Comparison of ENCODE assay signal across 9 mouse cellular contexts in the genomic region with DNA sequence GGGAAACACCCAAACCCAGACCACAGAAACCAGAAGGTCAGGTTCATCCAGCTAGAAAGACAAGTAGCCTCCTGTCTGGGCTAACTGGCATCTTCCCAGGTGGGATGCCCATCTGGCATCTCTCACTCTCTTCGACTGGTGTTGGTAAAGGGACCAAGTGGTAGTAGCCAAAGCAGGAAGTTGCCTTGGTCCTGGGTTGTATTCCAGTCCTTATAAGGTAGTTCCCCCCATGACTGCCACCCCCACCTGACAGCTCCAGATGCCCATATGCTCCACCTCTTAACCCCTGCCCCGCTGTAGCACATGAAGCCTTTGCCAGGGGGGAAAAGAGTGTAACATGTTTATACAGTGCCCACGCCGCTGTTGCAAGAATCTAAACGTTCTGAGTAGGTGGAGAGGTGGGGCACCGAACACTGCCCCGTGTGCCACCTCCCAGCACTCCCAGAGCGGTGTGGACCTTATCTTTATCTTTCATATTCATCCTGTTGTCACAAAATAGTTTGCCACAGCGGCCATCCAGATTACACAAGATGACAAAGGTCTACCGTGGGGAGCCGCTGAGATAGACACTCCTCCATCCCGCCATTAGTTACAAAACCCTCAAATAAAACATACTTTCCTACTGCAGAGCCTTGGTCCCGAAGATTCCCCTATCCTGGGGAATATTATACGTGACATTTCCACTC. TPM values are rescaled to one million over a fixed set of nuclear protein-coding genes. Genes with fewer than 3 reads are reported as not detected.
A peak's percentile ranks its signal among the peaks of the same experiment; 100 is the strongest.
DNase-seq lines count a peak whose midpoint lies in the region; ATAC-seq and TF ChIP-seq lines count a peak whose summit lies in the region.
"Had no signal": no experiment of that assay in that cellular context is flagged by ENCODE, and none has a peak within 500 bp of the region (broad histone marks: within the 10 kb centered on the region; RNA-seq: fewer than 3 reads in every experiment).

No protein-coding gene starts in this region.

- peak overlapping the region; percentile 62 for H3K4me3 ChIP-seq in cerebellum, adult 2 months (replicated peaks; ENCODE audit: insufficient read depth, low read depth, low read length)
- peak overlapping the region; percentile 83 for H3K4me3 ChIP-seq in hindbrain, embryonic 15.5 days
- peak overlapping the region; percentile 95 for H3K4me3 ChIP-seq in spleen, adult 2 months (ENCODE audit: extremely low read depth, insufficient read depth, insufficient read length)

- 6% methylated on average over 14 of the region's 14 CpGs for WGBS in cerebellum, adult 2 months
- 30% methylated on average over 14 of the region's 14 CpGs for WGBS in hindbrain, embryonic 15.5 days
- WGBS in spleen, adult 2 months, result 0% methylated on average over 14 of the region's 14 CpGs

- H3K36me3 ChIP-seq in hindbrain, embryonic 15.5 days, result peaks cover 28% of the 10 kb centered on the region
- H3K36me3 ChIP-seq in spleen, adult 2 months (ENCODE audit: control insufficient read depth, insufficient read depth, low read length), result peaks cover 24% of the 10 kb centered on the region

- peak overlapping the region; percentile 62 for H3K4me2 ChIP-seq in hindbrain, embryonic 15.5 days

- H3K27me3 ChIP-seq in cerebellum, adult 2 months (ENCODE audit: control insufficient read depth, insufficient read depth, low read length), result no peaks in the 10 kb centered on the region
- H3K27me3 ChIP-seq in hindbrain, embryonic 15.5 days, result no peaks in the 10 kb centered on the region
- no peaks in the 10 kb centered on the region for H3K27me3 ChIP-seq in spleen, adult 2 months (ENCODE audit: control insufficient read depth, insufficient read depth, low read length)
- H3K27me3 ChIP-seq: Patski had no signal

- DNase-seq in cerebellum, adult 2 months, result peak in 1 of 2 experiments; percentile 51
- no peak for DNase-seq in cerebellum, adult 11 months
- peak; percentile 34 to 55 for DNase-seq in CD8-positive naive resting alpha-beta T cell, adult 2 months (ENCODE audit: low read depth in 2 of 2, low spot score in 2 of 2)
- peak; percentile 62 for DNase-seq in lung, postnatal 10 days
- peak; percentile 50 to 72 for DNase-seq in spleen, adult 2 months (ENCODE audit: low read depth in 1 of 2, low spot score in 2 of 2)
- DNase-seq in layer of hippocampus, postnatal 14 days (ENCODE audit: low spot score in 2 of 2), result no peak

- no peak for TF ChIP-seq POLR2A in cerebellum, adult 2 months (IDR thresholded peaks at IDR 0.05; ENCODE audit: borderline replicate concordance, insufficient read depth, low read length)
- no peak; the same call in 1 of the 2 replicates for TF ChIP-seq POLR2A in spleen, adult 2 months (IDR thresholded peaks at IDR 0.05; ENCODE audit: low read depth, low read length)

- peak overlapping the region; percentile 89 for H3K9ac ChIP-seq in hindbrain, embryonic 15.5 days

- peaks cover 26% of the 10 kb centered on the region for H3K4me1 ChIP-seq in cerebellum, adult 2 months (ENCODE audit: control insufficient read depth, insufficient read depth, low read length)
- H3K4me1 ChIP-seq in hindbrain, embryonic 15.5 days (replicated peaks), result peaks cover 33% of the 10 kb centered on the region
- peaks cover 17% of the 10 kb centered on the region for H3K4me1 ChIP-seq in spleen, adult 2 months (ENCODE audit: control insufficient read depth, insufficient read depth, insufficient read length)

- H3K9me3 ChIP-seq in hindbrain, embryonic 15.5 days, result no peaks in the 10 kb centered on the region

- TF ChIP-seq CTCF in cerebellum, adult 2 months (IDR thresholded peaks at IDR 0.05; ENCODE audit: borderline replicate concordance, insufficient read depth, low read depth, low read length), result no peak
- no peak for TF ChIP-seq CTCF in spleen, adult 2 months (IDR thresholded peaks at IDR 0.05; ENCODE audit: extremely low read depth, insufficient read depth, insufficient read length, insufficient replicate concordance)

- ATAC-seq in erythroid progenitor cell, adult 5-6 weeks (replicated peaks; ENCODE audit: low FRiP score, poor library complexity, severe bottlenecking), result peak; percentile 33
- no peak for ATAC-seq in hindbrain, embryonic 15.5 days (ENCODE audit: low FRiP score, low read depth)

- peak overlapping the region; percentile 55; the same call in 1 of the 2 replicates for H3K27ac ChIP-seq in cerebellum, adult 2 months (ENCODE audit: insufficient read depth, low read length)
- H3K27ac ChIP-seq in hindbrain, embryonic 15.5 days (replicated peaks), result peak overlapping the region; percentile 75
- peak overlapping the region; percentile 99 for H3K27ac ChIP-seq in spleen, adult 2 months (ENCODE audit: insufficient read depth, low read length)

RNA-seq across cellular contexts. Expression of a gene that starts 1.0 kb away (rescaled TPM):
- 42.7 and 45.2 TPM in 2 replicates for polyA plus RNA-seq in cerebellum, adult 2 months (2012; rRNA removed)
- total RNA-seq in erythroid progenitor cell, adult 5-6 weeks (2015; ENCODE audit: low replicate concordance), result 29.6 and 34.0 TPM in 2 replicates
- total RNA-seq in erythroid progenitor cell, adult 5-6 weeks (2017; ENCODE audit: low replicate concordance), result 56.9 and 67.4 TPM in 2 replicates
- 6.4 and 7.2 TPM in 2 replicates for polyA plus RNA-seq in hindbrain, embryonic 15.5 days (2015; fragmentation: Nextera tagmentation; extraction: Ambion mirVana)
- 101 and 116 TPM in 2 replicates for polyA plus RNA-seq in spleen, adult 2 months (2012; rRNA removed)
- 10 to 100 TPM; 18.5 to 23.3 TPM for total RNA-seq in layer of hippocampus, postnatal 14 days (2021)

RNA-seq across cellular contexts. Expression of a gene that starts 36.3 kb away (rescaled TPM):
- 55.1 and 56.7 TPM in 2 replicates for polyA plus RNA-seq in cerebellum, adult 2 months (2012; rRNA removed)
- 1.8 TPM in 1 of 2 replicates, not detected in the other for total RNA-seq in erythroid progenitor cell, adult 5-6 weeks (2015; ENCODE audit: low replicate concordance)
- total RNA-seq in erythroid progenitor cell, adult 5-6 weeks (2017; ENCODE audit: low replicate concordance), result 0.30 and 1.7 TPM in 2 replicates
- polyA plus RNA-seq in hindbrain, embryonic 15.5 days (2015; fragmentation: Nextera tagmentation; extraction: Ambion mirVana), result 68.7 and 69.6 TPM in 2 replicates
- 18.1 and 21.3 TPM in 2 replicates for polyA plus RNA-seq in spleen, adult 2 months (2012; rRNA removed)
- 10 to 100 TPM; 41.1 TPM for total RNA-seq in layer of hippocampus, postnatal 14 days (2021)

RNA-seq across cellular contexts. Expression of a gene that starts 50.7 kb away (rescaled TPM):
- polyA plus RNA-seq in cerebellum, adult 2 months (2012; rRNA removed), result 52.5 and 59.5 TPM in 2 replicates
- total RNA-seq in erythroid progenitor cell, adult 5-6 weeks (2015; ENCODE audit: low replicate concordance), result 43.6 and 63.1 TPM in 2 replicates
- 64.1 and 94.1 TPM in 2 replicates for total RNA-seq in erythroid progenitor cell, adult 5-6 weeks (2017; ENCODE audit: low replicate concordance)
- 49.4 and 50.1 TPM in 2 replicates for polyA plus RNA-seq in hindbrain, embryonic 15.5 days (2015; fragmentation: Nextera tagmentation; extraction: Ambion mirVana)
- 40.3 and 50.4 TPM in 2 replicates for polyA plus RNA-seq in spleen, adult 2 months (2012; rRNA removed)
- total RNA-seq in layer of hippocampus, postnatal 14 days (2021), result 10 to 100 TPM; 43.3 to 44.1 TPM

RNA-seq across cellular contexts. Expression of a gene that starts 53.6 kb away (rescaled TPM):
- 43.8 and 45.0 TPM in 2 replicates for polyA plus RNA-seq in cerebellum, adult 2 months (2012; rRNA removed)
- total RNA-seq in erythroid progenitor cell, adult 5-6 weeks (2015; ENCODE audit: low replicate concordance), result 17.7 and 18.4 TPM in 2 replicates
- 17.3 and 27.6 TPM in 2 replicates for total RNA-seq in erythroid progenitor cell, adult 5-6 weeks (2017; ENCODE audit: low replicate concordance)
- 23.2 and 24.5 TPM in 2 replicates for polyA plus RNA-seq in hindbrain, embryonic 15.5 days (2015; fragmentation: Nextera tagmentation; extraction: Ambion mirVana)
- polyA plus RNA-seq in spleen, adult 2 months (2012; rRNA removed), result 11.5 and 16.3 TPM in 2 replicates
- total RNA-seq in layer of hippocampus, postnatal 14 days (2021), result 10 to 100 TPM; 46.2 to 46.4 TPM

Comparison
In these comparisons a context has a peak if more than half of its experiments do, and no peak if none do; other contexts are left out.
1. DNase-seq: peak in CD8-positive naive resting alpha-beta T cell, adult 2 months (2 of 2), lung, postnatal 10 days (single experiment) and spleen, adult 2 months (2 of 2); none in cerebellum, adult 11 months (single experiment) and layer of hippocampus, postnatal 14 days (0 of 2).
2. Peak in every context shown above with its lines, with median percentiles within 50 percentile points of each other: H3K27ac ChIP-seq and H3K4me3 ChIP-seq.